Mouse (Mus musculus): Measurements from ENCODE around the gene Etv5. TPM values are rescaled to one million over a fixed set of nuclear protein-coding genes. Genes with fewer than 3 reads are reported as not detected.
A peak's percentile ranks its signal among the peaks of the same experiment; 100 is the strongest.
"Not testable (repeated sequence)": the region's sequence is repeated elsewhere in the genome, so short reads cannot be mapped to it uniquely, and the experiment has no call there.

The Etv5 gene
- total RNA-seq, 1 experiment from 2014 or later: 3.3 TPM

DNA sequence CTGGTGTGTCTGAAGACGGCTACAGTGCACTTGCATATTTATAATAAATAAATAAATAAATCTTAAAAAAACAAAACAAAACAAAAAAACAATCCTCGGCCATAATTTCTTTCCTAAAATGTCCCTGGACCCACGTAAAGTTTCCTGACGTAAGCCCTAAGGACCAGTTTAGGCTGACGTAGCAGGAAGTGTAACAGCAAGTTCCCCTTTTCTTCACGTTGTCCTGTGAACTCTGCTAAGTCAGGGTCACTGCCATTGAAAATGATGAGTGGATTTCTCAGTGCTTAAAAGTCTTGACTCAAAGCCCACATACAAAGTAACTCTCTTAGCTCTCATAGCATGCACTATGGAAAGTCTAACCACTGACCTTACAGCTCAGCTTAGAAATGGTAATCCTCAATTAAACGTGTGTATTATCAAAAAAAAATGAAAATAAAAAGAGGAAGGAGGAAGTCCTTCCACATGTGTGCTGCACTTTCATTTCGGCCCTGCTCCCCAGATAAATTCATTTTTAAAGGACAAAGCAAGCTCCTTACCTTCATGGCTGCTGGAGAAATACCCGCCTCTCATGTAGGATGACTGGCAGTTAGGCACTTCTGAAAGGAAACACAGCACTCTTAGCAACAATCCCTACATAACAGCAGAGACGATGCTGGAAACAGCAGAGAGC, 40.6 kb downstream of the Etv5 start:
- ATAC-seq (replicated peaks; ENCODE audit: low read depth, poor library complexity, severe bottlenecking): peak; percentile 92

DNA sequence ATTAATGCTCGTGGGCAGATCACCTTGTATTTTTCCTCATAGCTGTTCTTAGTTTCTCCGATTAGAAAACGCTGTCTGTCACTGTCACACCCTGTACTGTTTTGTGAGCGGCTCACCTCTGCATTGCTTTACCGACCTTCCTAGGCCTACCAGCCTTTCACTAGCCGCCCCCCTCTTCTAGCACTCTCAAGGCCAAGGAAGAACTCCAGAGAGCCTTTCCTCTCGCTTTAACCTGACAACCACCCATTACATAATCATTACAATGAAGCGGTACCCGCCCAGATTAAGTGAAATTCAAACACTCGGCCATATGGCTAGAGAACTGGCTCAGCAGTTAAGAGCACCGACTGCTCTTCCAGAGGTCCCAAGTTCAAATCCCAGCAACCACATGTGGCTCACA, 41.2 kb downstream of the Etv5 start:
- no peak for ATAC-seq (replicated peaks; ENCODE audit: low read depth, poor library complexity, severe bottlenecking)

DNA sequence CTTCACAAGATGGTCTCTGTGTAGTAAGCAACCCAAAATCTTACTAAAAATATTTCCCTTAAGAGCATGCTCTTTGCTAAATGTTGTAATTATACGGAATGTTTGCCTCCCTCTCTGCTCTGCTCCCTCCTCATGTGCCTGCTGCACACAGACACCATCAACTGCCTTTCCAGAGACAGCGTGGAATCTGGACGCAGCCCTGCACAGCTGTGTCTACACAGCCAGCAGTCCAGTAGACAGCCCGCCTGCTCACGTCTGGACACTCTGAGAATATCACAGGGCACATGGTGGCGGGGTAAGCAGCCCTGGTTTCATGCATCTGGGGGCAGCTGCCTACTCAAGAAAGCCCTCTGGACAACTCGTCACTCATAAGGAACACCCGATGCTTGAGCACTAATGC, 43.1 kb downstream of the Etv5 start:
- no peak for ATAC-seq (replicated peaks; ENCODE audit: low read depth, poor library complexity, severe bottlenecking)

DNA sequence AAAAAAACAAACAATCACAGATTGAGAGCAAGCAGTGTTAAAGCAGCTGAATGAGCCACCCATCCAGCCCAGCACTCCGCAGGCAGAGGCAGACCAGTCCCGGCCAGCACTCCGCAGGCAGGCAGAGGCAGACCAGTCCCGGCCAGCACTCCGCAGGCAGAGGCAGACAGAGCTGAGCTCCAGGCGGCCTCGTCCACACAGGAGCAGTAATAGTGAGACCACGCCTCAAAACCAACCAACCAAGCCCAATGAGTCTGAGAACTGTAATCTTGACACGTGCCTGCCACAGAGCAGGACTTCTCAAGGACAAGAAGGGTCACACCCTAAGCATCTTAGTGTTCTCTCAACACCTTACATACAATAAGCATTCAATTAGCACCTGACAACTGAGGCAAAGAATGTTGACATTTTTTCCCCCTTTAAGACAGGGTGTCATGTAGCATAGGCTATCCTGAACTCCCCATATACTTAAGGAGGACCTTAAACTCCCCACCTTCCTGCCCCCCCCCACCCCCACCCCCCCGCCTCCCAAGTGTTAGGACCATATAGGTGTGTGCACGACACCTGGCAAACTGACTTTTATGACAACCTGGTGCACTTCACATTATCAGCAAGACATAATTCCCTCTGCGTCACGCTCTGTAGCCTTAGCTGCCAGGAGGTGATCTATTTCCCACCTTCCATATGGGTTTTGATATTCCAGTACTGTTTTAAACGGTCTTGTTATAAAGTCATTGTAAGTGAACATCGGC, 44.2 kb downstream of the Etv5 start:
- no peak for ATAC-seq (replicated peaks; ENCODE audit: low read depth, poor library complexity, severe bottlenecking)

DNA sequence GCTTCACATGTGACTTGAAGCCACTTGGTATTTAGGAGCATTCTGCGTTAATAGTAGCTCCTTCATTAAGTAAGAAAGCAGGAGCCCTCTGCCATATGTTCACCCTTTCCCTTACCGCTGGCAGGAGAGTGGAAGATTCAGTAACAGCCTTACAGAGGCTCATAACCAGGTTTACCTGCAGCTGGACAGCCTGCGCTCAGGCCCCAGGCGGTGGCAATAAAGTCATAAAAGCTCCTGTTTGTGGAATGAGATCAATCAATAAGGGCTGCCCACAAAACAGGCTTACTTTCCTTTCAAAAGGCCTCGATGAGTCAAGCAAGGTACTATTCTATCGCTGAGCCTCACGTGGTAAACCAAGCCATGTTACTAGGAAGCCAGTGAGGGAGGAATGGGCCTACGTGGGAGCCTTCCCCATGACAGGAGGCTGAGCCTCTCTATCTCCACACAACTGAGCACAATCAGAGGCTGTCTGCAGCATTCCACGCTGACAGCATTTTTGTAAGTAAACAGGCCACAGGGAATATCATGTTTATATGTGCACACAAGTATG, 49.1 kb downstream of the Etv5 start:
- ATAC-seq (replicated peaks; ENCODE audit: low read depth, poor library complexity, severe bottlenecking): no peak

DNA sequence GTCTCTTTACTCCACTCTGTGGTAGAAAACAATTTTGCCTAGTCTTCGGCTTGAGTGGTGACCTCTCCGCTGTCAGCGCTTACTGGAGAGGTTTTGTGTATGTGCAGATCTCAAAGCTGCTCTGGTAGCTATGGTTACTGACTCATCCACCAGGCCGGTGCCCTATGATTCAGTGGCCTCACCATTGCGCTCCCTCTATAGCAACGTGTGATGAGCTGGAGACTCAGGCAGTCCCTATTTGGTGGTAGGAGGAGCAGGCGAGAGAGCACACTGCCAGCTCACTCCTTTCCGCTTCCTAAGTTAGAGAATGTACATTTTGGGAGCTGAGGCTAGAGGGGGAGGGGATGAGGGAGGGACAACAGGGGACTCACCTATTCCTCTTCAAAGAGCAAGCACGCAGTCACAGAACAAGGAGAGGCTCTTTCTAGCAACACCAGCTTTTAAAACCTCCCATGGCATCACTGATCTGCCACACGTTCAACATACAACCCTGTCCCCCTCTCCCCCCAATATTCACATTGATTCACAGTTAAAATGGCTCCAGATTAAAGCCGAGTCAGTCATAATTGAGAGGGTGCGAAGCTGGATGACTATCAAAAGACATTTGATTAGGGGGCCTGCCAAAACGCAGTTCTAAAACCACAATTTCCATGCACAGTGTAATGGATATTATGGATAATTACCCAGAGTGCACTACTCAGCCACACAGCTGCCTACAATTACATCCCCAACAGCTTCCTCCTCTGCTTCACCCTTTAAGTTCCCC, 50.2 kb downstream of the Etv5 start:
- ATAC-seq (replicated peaks; ENCODE audit: low read depth, poor library complexity, severe bottlenecking): no peak

DNA sequence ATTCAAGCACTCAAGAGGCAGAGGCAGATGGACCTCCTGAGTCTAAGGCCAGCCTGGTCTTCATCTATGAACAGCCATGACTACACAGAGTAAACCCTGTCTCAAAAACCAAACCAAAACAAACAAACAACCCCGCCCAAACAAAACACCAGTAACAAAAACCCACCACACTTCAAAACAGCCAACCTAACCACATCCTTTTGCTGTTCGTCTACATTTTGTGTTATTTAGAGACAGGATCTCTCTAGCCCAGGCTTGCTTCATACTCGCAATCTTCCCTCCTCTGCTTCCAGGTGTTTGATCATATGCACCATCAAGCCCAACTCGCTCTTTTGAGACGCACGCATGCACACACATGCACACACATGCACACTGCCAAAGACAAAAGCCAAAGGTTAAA, 51.8 kb downstream of the Etv5 start:
- no peak for ATAC-seq (replicated peaks; ENCODE audit: low read depth, poor library complexity, severe bottlenecking)

DNA sequence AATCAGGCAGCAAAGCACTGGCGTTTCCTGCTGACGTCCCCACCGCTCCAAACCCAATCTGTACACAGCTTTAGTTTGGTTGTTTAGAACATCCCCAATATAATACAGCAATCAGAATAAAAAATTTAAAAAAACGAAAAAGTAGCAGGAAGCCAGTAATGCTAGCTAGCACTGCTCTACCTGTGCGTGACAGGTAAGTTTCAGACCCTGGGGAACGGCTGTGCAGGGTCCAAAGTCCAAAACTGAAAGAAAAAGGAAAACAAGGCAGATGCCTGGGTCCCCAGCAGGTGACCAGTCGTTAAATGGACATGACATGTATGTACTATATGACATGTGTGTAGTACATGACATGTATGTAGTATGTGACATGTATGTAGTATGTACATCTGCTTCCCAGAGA, 57.5 kb downstream of the Etv5 start:
- ATAC-seq (replicated peaks; ENCODE audit: low read depth, poor library complexity, severe bottlenecking): not testable (repeated sequence)

DNA sequence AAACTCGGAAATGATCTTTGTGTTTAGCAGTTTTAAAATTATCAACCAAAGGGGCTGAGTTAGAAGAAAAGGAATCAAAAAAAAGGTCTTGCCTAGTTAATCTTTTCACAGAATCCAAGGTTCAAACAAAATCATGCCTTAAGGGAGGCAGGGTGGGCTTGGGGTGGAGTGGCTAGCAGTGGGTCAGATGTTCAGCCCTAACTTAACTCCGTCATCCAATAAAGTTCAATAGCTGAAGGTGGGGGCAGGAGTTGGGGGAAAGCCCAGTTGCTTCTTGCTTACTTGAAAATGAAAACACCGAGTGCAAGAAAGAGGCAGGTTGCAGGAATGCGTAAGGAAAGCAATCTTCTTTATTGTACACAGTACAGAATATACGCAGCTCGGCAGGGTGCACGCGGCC, 58.5 kb downstream of the Etv5 start:
- ATAC-seq (replicated peaks; ENCODE audit: low read depth, poor library complexity, severe bottlenecking): no peak

DNA sequence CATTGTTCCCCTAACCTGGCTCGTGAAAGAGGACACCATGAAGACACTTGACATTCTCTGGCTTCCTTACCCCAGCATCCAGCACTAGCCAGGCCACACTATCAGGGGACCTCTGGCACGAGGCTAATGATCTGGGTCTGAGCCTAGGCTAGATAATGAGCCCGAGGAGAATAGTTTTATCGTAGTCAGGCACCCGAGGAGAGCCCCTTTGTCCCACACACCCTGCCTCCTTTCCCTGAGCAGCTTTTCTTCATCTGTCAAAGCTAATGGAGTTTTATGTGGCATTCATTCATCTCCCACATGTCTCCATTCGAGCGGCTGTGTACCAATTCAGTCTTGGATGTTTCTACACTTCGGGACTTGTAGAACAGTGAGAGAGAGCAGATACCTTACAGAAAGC, 59.5 kb downstream of the Etv5 start:
- no peak for ATAC-seq (replicated peaks; ENCODE audit: low read depth, poor library complexity, severe bottlenecking)

DNA sequence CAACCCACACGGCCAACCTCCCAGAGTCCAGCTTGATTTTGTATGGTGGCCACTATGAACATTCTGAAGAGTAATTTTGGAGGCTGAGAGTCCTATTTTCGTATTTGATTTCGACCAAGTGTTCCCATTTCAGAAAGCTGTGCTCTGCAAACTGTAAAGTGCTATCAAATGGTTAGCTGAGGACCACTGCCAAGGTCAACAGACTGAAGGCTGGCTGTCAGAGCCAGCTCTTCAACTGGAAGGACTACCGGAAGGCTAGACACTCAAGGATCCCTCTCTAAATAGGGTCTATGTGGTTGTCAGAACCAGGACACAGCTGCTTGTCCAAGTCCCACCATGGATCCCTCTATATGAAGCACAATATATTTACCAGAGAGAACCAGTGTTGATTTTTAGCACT, 60.2 kb downstream of the Etv5 start:
- no peak for ATAC-seq (replicated peaks; ENCODE audit: low read depth, poor library complexity, severe bottlenecking)

DNA sequence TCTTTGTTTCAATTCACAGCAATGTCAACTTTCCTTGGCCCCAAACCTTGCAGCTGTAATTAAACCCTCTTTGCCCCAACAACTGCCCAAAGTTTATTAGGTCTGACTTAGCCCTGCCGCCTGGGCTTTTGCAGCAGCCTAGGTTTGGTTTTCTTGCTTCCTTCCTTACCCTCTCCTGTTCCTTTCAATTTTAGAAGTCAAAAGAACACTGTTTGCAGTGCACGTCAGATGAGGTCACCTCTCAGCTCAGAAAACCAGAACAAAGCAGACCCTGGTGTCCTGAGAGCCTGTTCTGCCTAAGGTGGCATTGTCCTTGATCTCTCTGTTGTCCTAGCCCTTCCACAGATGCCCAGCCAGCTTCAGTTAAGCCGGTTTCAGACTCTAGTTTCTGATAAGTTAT, 61.8 kb downstream of the Etv5 start:
- ATAC-seq (replicated peaks; ENCODE audit: low read depth, poor library complexity, severe bottlenecking): no peak

DNA sequence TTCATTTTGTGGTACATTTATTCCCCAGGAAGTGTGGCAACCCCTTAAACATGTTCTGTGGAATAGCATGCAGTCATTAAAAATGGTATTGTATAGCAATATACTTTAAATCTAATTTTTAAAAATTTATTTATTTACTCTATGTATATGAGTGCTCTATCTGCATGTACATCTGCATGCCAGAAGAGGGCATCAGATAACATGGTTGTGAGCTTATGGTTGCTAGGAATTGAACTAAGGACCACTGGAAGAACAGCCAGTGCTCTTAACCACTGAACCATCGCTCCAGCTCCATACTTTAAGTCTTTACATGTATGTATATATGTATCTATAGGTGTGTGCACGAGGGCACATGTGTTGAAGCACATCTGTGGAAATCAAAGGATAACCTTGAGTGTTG, 64.6 kb downstream of the Etv5 start:
- ATAC-seq (replicated peaks; ENCODE audit: low read depth, poor library complexity, severe bottlenecking): no peak

DNA sequence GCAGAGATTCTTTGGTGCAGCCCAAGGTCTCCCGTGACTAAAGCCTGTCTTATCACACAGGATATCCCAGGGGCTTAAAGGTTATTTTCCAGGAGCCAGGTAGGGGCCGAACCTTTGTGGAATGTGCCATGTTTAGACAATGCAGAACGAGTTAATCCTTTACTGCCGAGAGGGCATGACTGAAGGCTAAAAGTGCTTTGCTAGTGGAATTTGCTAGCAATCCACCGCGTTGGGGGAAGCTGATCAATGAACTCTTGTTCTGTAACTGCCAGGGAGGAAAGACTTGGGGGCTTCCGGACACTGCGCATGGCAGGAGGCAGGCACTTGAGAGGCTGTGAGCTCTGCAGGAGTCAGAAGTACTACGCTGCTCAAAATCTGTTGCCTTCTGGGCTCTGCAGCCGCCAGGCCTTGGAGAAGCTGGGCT, 66.8 kb downstream of the Etv5 start:
- ATAC-seq (replicated peaks; ENCODE audit: low read depth, poor library complexity, severe bottlenecking): no peak

DNA sequence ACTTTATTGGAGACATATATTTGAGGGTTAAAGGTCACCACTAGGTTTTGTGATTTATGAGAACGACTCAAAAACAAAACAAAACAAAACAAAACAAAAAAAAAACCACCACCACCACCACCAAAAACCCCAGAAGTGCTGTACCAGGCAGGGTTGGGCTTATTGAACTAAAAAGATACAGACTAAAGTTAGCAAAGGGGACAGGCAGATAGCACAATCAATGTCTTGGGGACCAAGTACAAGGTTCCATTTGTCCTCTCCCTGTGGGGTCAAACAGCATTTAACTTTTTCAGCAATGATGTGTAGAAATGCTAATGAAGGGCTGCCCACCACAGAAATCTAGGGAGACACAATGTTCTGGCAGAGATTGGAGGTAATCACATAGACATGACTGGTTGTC, 67.3 kb downstream of the Etv5 start:
- ATAC-seq (replicated peaks; ENCODE audit: low read depth, poor library complexity, severe bottlenecking): no peak

DNA sequence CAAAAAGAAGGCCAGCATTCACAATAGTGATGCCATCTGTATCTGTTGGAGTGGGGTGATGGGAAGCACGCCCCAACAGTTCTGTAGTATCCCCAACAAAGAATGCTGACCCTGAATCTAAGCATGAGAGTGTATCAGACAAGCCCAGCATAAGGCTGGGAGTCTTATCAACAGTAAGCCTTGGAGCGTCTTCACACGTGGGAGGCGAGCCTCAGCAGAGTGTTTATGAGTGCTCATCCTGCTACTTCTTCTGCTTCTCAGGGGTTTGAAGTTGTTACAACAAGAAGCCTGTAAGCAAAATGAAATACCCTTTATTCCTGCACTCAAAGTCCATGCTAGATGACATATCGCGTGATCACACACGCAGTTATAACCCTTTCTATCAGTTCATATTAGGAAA, 72.4 kb downstream of the Etv5 start:
- ATAC-seq (replicated peaks; ENCODE audit: low read depth, poor library complexity, severe bottlenecking): no peak

DNA sequence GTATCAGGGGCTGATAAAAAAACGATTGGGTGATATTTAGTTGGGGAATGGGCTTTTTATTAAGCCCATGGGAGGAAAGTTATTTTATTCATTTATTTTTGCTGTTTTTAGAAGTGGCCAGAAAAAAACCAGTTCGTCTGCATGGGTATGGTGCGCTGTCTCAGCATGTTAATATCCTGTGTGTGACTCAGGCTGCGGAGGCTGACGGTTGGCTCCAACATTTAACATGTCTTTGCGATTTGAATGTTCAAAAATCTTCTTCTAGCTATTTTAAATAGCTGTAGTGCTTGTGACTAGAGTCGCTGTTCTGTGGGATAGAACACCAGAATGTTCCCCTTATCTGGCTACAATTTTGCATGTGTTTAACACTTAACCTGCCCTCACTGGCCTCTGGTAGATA, 73.5 kb downstream of the Etv5 start:
- ATAC-seq (replicated peaks; ENCODE audit: low read depth, poor library complexity, severe bottlenecking): no peak

DNA sequence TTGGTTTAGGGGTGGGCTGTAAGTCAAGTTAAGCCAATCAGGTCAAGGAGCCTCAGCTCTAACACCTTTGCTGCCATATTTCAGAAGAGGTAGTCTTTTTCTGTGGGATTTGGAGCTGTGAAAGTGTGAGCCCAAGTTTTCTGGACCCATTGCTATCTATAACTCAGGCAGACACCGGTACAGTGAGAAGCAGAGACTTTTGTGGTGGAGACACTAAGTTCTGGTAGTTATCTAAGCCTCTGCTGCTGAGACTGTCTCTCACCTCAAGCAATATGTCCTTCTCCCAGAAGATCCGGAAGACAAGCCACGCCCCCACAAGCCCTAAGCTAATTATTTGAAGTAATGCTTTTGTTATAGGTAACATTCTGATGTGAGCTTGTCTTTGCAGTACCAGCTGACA, 73.9 kb downstream of the Etv5 start:
- no peak for ATAC-seq (replicated peaks; ENCODE audit: low read depth, poor library complexity, severe bottlenecking)

DNA sequence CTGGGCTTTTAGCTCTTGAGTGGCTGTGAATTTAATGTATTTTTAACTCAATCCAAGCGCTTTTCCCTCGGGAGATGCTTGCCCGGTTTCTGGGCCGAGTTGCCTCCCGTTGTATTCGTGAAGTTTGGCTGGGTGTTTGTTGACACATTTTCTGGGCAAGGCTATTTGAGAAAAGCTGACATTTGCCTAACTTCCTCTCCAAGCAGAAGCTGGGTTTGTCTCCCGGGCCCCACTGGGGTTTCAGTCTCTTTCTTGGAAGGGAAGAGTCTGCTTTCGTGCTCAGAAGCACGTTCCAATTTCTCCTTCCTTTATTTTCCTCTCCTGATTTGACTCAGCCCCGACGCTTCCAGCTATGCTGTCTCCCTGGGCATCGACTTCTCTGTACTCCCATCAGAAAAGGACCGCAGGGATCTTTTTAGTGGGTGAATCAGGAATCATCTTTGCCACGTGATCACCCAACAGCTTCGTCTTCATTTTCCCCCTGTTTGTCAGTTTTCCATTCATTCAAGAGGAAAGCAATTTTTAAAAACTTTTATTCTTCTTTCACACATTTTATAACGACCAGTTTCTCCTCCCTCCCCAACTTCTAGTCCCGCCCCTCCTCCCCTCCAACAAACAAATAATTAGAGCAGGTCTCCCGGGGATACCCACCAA, 80.7 kb downstream of the Etv5 start:
- 0 out of 2 replicates have a peak, but pooled peaks have one; percentile 8 for ATAC-seq (replicated peaks; ENCODE audit: low read depth, poor library complexity, severe bottlenecking)

DNA sequence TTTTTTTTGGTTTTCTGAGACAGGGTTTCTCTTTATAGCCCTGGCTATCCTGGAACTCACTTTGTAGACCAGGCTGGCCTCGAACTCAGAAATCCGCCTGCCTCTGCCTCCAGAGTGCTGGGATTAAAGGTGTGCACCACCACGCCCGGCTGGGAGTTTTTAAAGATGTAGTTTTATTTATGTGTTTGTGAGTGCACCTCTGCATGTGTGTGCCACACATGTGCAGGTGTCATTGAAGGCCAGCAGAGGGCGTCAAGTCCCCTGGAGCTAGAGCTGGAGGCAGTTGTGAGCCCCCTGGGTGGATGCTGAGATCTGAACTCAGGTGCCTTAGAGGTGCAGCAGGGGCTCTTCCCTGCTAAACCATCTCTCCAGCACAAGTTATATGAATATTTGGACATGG, 85.3 kb downstream of the Etv5 start:
- not testable (repeated sequence) for ATAC-seq (replicated peaks; ENCODE audit: low read depth, poor library complexity, severe bottlenecking)

Data from common myeloid progenitor, adult 5-6 weeks (primary cell).